Mouse (Mus musculus) mouse embryonic stem cell (cell line): Measurements from ENCODE around the gene Tnfrsf11a.
"Not testable (repeated sequence)": the region's sequence is repeated elsewhere in the genome, so short reads cannot be mapped to it uniquely, and the experiment has no call there.

Source experiments
- in situ Hi-C, 2 experiments: fragments of 300-500 bp; cut with MboI; formaldehyde crosslinking; loops; 1 replicate in 1 of 2; 3 replicates in 1 of 2; pipeline ENCODE4 v1.14.3; 2019 to 2020; ENCODE audit warnings: low sequenced_read_pairs in 2 of 2, low pct_unique_long_range_greater_than_20kb in 1 of 2, mixed read lengths in 1 of 2; ENCODE audit not compliant: unreplicated experiment in 1 of 2

Gene Tnfrsf11a

GRCm38 (mm10) chr1:105780457-105781364, at the start of gene Tnfrsf11a:
Tnfrsf11a (plus strand) TSS chr1:105780718.
- in situ Hi-C loops = no loop called here

GRCm38 (mm10) chr1:105735318-105735717, 45.2 kb upstream of the Tnfrsf11a start:
- in situ Hi-C loops = no loop called here

GRCm38 (mm10) chr1:105738334-105738733, 42.2 kb upstream of the Tnfrsf11a start:
- in situ Hi-C loops = no loop called here

GRCm38 (mm10) chr1:105739493-105739892, 41.0 kb upstream of the Tnfrsf11a start:
- in situ Hi-C loops = no loop called here

GRCm38 (mm10) chr1:105742481-105742880, 38.0 kb upstream of the Tnfrsf11a start:
- in situ Hi-C loops = no loop called here

GRCm38 (mm10) chr1:105746444-105746843, 34.1 kb upstream of the Tnfrsf11a start:
- in situ Hi-C loops = no loop called here

- in situ Hi-C loops = no loop called here
Observed at GRCm38 (mm10) chr1:105746858-105747596, 33.5 kb upstream of the Tnfrsf11a start.

- in situ Hi-C loops = no loop called here
Observed at GRCm38 (mm10) chr1:105748091-105748799, 32.3 kb upstream of the Tnfrsf11a start.

- in situ Hi-C loops = no loop called here
Observed at GRCm38 (mm10) chr1:105752196-105752595, 28.3 kb upstream of the Tnfrsf11a start.

- in situ Hi-C loops = no loop called here
Observed at GRCm38 (mm10) chr1:105752944-105753343, 27.6 kb upstream of the Tnfrsf11a start.

- in situ Hi-C loops = no loop called here
Observed at GRCm38 (mm10) chr1:105758798-105759197, 21.7 kb upstream of the Tnfrsf11a start.

- in situ Hi-C loops = no loop called here
Observed at GRCm38 (mm10) chr1:105759422-105760165, 20.9 kb upstream of the Tnfrsf11a start.

- in situ Hi-C loops = no loop called here
Observed at GRCm38 (mm10) chr1:105765586-105765985, 14.9 kb upstream of the Tnfrsf11a start.

GRCm38 (mm10) chr1:105766099-105766498, 14.4 kb upstream of the Tnfrsf11a start:
- in situ Hi-C loops = not testable (repeated sequence)

- in situ Hi-C loops = no loop called here
Observed at GRCm38 (mm10) chr1:105768397-105768796, 12.1 kb upstream of the Tnfrsf11a start.

GRCm38 (mm10) chr1:105770685-105771084, 9.8 kb upstream of the Tnfrsf11a start:
- in situ Hi-C loops = no loop called here

- in situ Hi-C loops = no loop called here
Observed at GRCm38 (mm10) chr1:105776426-105776825, 4.1 kb upstream of the Tnfrsf11a start.

GRCm38 (mm10) chr1:105780079-105780456, 450 bp upstream of the Tnfrsf11a start:
- in situ Hi-C loops = no loop called here
